Mouse (Mus musculus): ENCODE measurements around the gene Rpl37.

DNA sequence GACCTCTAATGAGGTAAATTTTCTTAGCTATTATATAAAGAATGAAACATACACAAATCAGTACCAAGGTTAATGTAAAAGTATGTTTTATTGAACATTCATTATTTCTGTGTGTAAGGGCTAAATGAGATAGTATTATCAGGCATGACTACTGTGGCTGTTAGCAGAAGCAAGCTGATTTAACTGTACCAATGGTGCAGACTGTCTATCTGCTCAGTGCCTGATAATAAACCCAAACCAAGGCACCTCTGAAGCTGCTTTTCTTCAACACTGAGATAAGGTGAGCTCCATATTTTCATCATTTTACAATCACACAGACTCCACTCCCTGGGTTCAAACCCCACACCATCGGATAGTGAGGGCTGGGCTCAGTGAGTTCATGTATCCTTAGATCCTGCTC lies 19.1 kb upstream of the Rpl37 start:
- TF ChIP-seq CTCF (IDR thresholded peaks at IDR 0.05; ENCODE audit: borderline replicate concordance, insufficient read depth, low read depth, low read length), result no peak
- TF ChIP-seq POLR2A (IDR thresholded peaks at IDR 0.05; ENCODE audit: borderline replicate concordance, insufficient read depth, low read length), result no peak

All from cerebellum, adult 2 months (tissue).